Mouse (Mus musculus) limb, embryonic 12.5 days (tissue): ENCODE measurements around the gene Echdc2. TPM values are rescaled to one million over a fixed set of nuclear protein-coding genes. Genes with fewer than 3 reads are reported as not detected.
"Not testable (repeated sequence)": the region's sequence is repeated elsewhere in the genome, so short reads cannot be mapped to it uniquely, and the experiment has no call there.

Experiments used
- ATAC-seq: fragments of 200-750 bp; cut with Nextera tagmentation; 2 replicates; pipeline ENCODE4 v1.8.0; 2017; ENCODE audit warnings: low read depth, moderate TSS enrichment; ENCODE audit not compliant: insufficient number of reproducible peaks, insufficient read depth, low FRiP score, low TSS enrichment
- H3K27ac ChIP-seq: fragments of 300-500 bp; sonication (generic); 2 replicates; pipeline ENCODE4 v1.5.1; 2016; ENCODE audit warnings: mild to moderate bottlenecking, moderate library complexity
- H3K27me3 ChIP-seq: fragments of 300-500 bp; sonication (generic); 2 replicates; pipeline ENCODE4 v1.6.1; 2016; ENCODE audit warnings: mild to moderate bottlenecking, moderate library complexity
- H3K36me3 ChIP-seq: fragments of 300-500 bp; sonication (generic); 2 replicates; pipeline ENCODE4 v1.6.1; 2016; ENCODE audit warnings: mild to moderate bottlenecking, moderate library complexity
- H3K4me1 ChIP-seq: fragments of 300-500 bp; sonication (generic); replicated peaks from 2 replicates; pipeline ENCODE4 v1.6.1; 2016
- H3K4me2 ChIP-seq: fragments of 300-500 bp; sonication (generic); 2 replicates; pipeline ENCODE4 v1.6.1; 2016; ENCODE audit warnings: mild to moderate bottlenecking, moderate library complexity
- H3K4me3 ChIP-seq: fragments of 300-500 bp; sonication (generic); replicated peaks from 2 replicates; pipeline ENCODE4 v1.5.1; 2016; ENCODE audit warnings: mild to moderate bottlenecking
- H3K9ac ChIP-seq: fragments of 300-500 bp; sonication (generic); replicated peaks from 2 replicates; pipeline ENCODE4 v1.6.1; 2016; ENCODE audit warnings: mild to moderate bottlenecking, moderate library complexity
- H3K9me3 ChIP-seq: fragments of 300-500 bp; sonication (generic); 2 replicates; pipeline ENCODE4 v1.6.1; 2016; ENCODE audit warnings: mild to moderate bottlenecking, moderate library complexity
- WGBS: fragments of 180-500 bp; shearing (Covaris S2); methylation state at CpG from one replicate; pipeline ENCODE4 v1.1.7; 2016; 5-methylcytosine and 5-hydroxymethylcytosine counted together
- polyA plus RNA-seq: library from polyadenylated mRNA; unstranded; fragments of >200 nt; fragmentation: Nextera tagmentation; extraction: Ambion mirVana; gene quantifications from 2 replicates; pipeline ENCODE4 v1.2.1, GENCODE M21; 2016

Echdc2 gene
- polyA plus RNA-seq: 40.0 and 41.1 TPM in 2 replicates

- Histone ChIP-seq H3K9me3 (no peaks in the 10 kb centered on the region), H3K4me3 (peak within 1 kb of the TSS; percentile 68), H3K4me1 (no peaks in the 10 kb centered on the region), H3K27ac (no peak within 1 kb of the TSS), H3K36me3 (peaks cover 10% of the 10 kb centered on the region; the same call in 1 of the 2 replicates), H3K4me2 (peak within 1 kb of the TSS; percentile 91), H3K9ac (peak within 1 kb of the TSS; percentile 80), H3K27me3 (0 out of 2 replicates have a peak, but pooled peaks cover 5% of the 10 kb centered on the region)
- ATAC-seq: 0 out of 2 replicates have a peak, but pooled peaks have one; percentile 66
- WGBS: 2% methylated on average over 43 of the region's 43 CpGs
Measured at GRCm38 (mm10) chr4:108165152-108165895, at the start of gene Echdc2. Gene Echdc2 (plus strand): TSS chr4:108165437.

- Histone ChIP-seq H3K36me3 (0 out of 2 replicates have a peak, but pooled peaks cover 4% of the 10 kb centered on the region), H3K4me2 (no peak overlapping the region), H3K27me3 (no peaks in the 10 kb centered on the region), H3K9me3 (no peaks in the 10 kb centered on the region), H3K27ac (no peak overlapping the region), H3K4me3 (no peak overlapping the region), H3K4me1 (no peaks in the 10 kb centered on the region), H3K9ac (no peak overlapping the region)
- ATAC-seq: no peak
- 91% methylated on average over 2 of the region's 2 CpGs for WGBS
Measured at GRCm38 (mm10) chr4:108116466-108116865, 48.8 kb upstream of the Echdc2 start.

GRCm38 (mm10) chr4:108117488-108117887 is 47.7 kb upstream of the Echdc2 start:
- H3K9me3 ChIP-seq: no peaks in the 10 kb centered on the region
- no peaks in the 10 kb centered on the region for H3K4me1 ChIP-seq
- H3K27ac ChIP-seq: no peak overlapping the region
- H3K36me3 ChIP-seq: no peaks in the 10 kb centered on the region
- ATAC-seq: no peak
- H3K27me3 ChIP-seq: no peaks in the 10 kb centered on the region
- 90% methylated on average over 8 of the region's 8 CpGs for WGBS
- H3K9ac ChIP-seq: no peak overlapping the region
- H3K4me3 ChIP-seq: peak overlapping the region; percentile 56; the same call in 1 of the 2 replicates
- no peak overlapping the region; the same call in 1 of the 2 replicates for H3K4me2 ChIP-seq

- WGBS: 14% methylated on average over 45 of the region's 45 CpGs
- Histone ChIP-seq H3K4me2 (peak overlapping the region; percentile 56), H3K27ac (peak overlapping the region; percentile 68; the same call in 1 of the 2 replicates)
Measured at GRCm38 (mm10) chr4:108117924-108118876, 47.0 kb upstream of the Echdc2 start.

DNA sequence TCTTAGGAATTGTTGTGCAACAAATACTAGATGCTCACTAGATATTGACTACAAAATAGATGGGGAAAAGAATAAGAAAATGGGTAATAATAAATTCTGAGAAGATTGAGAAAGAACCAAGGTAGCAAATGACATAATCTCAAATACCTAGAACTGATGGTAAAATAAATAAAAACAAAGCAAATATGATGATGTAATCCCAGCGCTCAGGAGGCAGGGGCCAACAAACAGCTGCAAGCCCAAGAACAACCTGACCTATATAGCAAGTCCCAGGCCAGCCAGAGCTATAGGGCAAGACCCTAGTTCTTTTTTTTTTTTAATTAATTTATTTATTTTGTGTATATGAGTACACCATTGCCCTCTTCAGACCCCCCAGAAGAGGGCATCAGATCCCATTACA is 41.1 kb upstream of the Echdc2 start:
- Histone ChIP-seq H3K9me3 (peaks cover 7% of the 10 kb centered on the region; the same call in 1 of the 2 replicates), H3K4me2 (no peak overlapping the region), H3K27me3 (no peaks in the 10 kb centered on the region), H3K9ac (no peak overlapping the region), H3K4me3 (no peak overlapping the region), H3K4me1 (0 out of 2 replicates have a peak, but pooled peaks cover 5% of the 10 kb centered on the region), H3K36me3 (no peaks in the 10 kb centered on the region), H3K27ac (no peak overlapping the region)
- no peak for ATAC-seq
- WGBS: 86% methylated on average over 1 of the region's 1 CpGs

More at GRCm38 (mm10) chr4:108117924-108118876, 47.0 kb upstream of the Echdc2 start:
- peak; percentile 96 for ATAC-seq
- H3K9ac ChIP-seq: peak overlapping the region; percentile 50
- peak overlapping the region; percentile 56 for H3K4me3 ChIP-seq
- no peaks in the 10 kb centered on the region for H3K36me3 ChIP-seq
- H3K4me1 ChIP-seq: no peaks in the 10 kb centered on the region
- H3K27me3 ChIP-seq: no peaks in the 10 kb centered on the region
- H3K9me3 ChIP-seq: no peaks in the 10 kb centered on the region

DNA sequence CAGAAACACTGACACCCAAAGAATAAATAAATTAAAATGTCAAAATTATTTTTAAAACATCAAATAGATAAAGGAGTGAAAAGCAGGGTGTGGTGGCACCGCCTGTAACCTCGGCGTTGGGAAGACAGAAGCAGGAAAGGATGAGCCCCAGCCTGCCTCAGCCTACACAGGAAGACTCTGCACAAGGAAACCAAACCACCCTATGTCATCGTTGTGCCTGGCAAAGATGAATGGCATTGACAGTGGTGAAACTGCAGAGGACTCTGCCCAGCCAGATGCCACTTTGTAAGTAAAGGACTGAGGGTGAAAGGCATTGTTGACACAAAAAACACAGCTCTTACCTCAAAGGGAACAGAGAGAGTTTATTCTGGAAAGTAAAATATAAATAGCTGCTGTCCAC is 39.0 kb upstream of the Echdc2 start:
- Histone ChIP-seq H3K9ac (no peak overlapping the region), H3K9me3 (peaks cover 7% of the 10 kb centered on the region; the same call in 1 of the 2 replicates), H3K27ac (no peak overlapping the region), H3K4me2 (no peak overlapping the region), H3K4me1 (0 out of 2 replicates have a peak, but pooled peaks cover 5% of the 10 kb centered on the region), H3K4me3 (no peak overlapping the region), H3K27me3 (no peaks in the 10 kb centered on the region), H3K36me3 (no peaks in the 10 kb centered on the region)
- 85% methylated on average over 4 of the region's 4 CpGs for WGBS
- no peak for ATAC-seq

GRCm38 (mm10) chr4:108127516-108127915 is 37.7 kb upstream of the Echdc2 start:
- Histone ChIP-seq H3K27ac (no peak overlapping the region), H3K36me3 (no peaks in the 10 kb centered on the region), H3K4me1 (0 out of 2 replicates have a peak, but pooled peaks cover 5% of the 10 kb centered on the region), H3K27me3 (no peaks in the 10 kb centered on the region), H3K9ac (no peak overlapping the region), H3K4me2 (no peak overlapping the region), H3K9me3 (peaks cover 7% of the 10 kb centered on the region; the same call in 1 of the 2 replicates), H3K4me3 (no peak overlapping the region)
- WGBS: 88% methylated on average over 5 of the region's 5 CpGs
- ATAC-seq: no peak

GRCm38 (mm10) chr4:108128339-108128738 is 36.9 kb upstream of the Echdc2 start:
- no peak overlapping the region for H3K4me3 ChIP-seq
- no peak overlapping the region for H3K27ac ChIP-seq
- H3K9ac ChIP-seq: no peak overlapping the region
- H3K4me2 ChIP-seq: no peak overlapping the region
- H3K9me3 ChIP-seq: peaks cover 7% of the 10 kb centered on the region; the same call in 1 of the 2 replicates
- H3K36me3 ChIP-seq: no peaks in the 10 kb centered on the region
- 0 out of 2 replicates have a peak, but pooled peaks cover 5% of the 10 kb centered on the region for H3K4me1 ChIP-seq
- 90% methylated on average over 2 of the region's 2 CpGs for WGBS
- ATAC-seq: no peak
- H3K27me3 ChIP-seq: no peaks in the 10 kb centered on the region

DNA sequence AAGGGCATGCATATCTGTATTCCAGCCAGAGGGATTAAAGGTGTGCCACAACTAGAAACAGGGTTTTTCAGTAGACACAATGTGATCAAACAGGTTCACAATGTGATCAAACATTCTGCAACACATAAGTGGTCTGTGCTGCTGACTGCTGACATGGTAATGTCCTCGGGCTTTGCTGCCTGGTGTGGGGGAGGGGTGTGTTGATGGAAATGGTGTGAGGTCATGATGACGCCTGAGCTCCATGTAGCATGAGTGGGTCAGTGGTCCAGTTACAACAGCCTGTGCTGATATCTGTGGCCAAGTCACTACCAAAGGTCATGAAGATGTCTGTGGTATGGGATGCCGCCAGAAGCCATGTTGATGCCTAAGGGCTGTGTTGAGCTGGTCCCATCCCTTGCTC is 34.8 kb upstream of the Echdc2 start:
- H3K27me3 ChIP-seq: no peaks in the 10 kb centered on the region
- no peak overlapping the region for H3K4me3 ChIP-seq
- H3K4me1 ChIP-seq: 0 out of 2 replicates have a peak, but pooled peaks cover 5% of the 10 kb centered on the region
- no peak overlapping the region for H3K4me2 ChIP-seq
- H3K36me3 ChIP-seq: no peaks in the 10 kb centered on the region
- peaks cover 7% of the 10 kb centered on the region; the same call in 1 of the 2 replicates for H3K9me3 ChIP-seq
- no peak overlapping the region for H3K27ac ChIP-seq
- no peak overlapping the region for H3K9ac ChIP-seq
- 80% methylated on average over 3 of the region's 3 CpGs for WGBS
- no peak for ATAC-seq

GRCm38 (mm10) chr4:108136938-108137337 is 28.3 kb upstream of the Echdc2 start:
- Histone ChIP-seq H3K9ac (no peak overlapping the region), H3K4me3 (no peak overlapping the region), H3K36me3 (no peaks in the 10 kb centered on the region), H3K4me2 (no peak overlapping the region), H3K4me1 (no peaks in the 10 kb centered on the region), H3K9me3 (no peaks in the 10 kb centered on the region), H3K27me3 (no peaks in the 10 kb centered on the region), H3K27ac (no peak overlapping the region)
- WGBS: 86% methylated on average over 5 of the region's 5 CpGs
- no peak for ATAC-seq

GRCm38 (mm10) chr4:108143178-108143577 is 22.1 kb upstream of the Echdc2 start:
- H3K9ac ChIP-seq, H3K4me3 ChIP-seq, H3K27me3 ChIP-seq, H3K9me3 ChIP-seq, H3K27ac ChIP-seq, H3K36me3 ChIP-seq, ATAC-seq, H3K4me2 ChIP-seq, H3K4me1 ChIP-seq: not testable (repeated sequence)
- 80% methylated on average over 2 of the region's 2 CpGs for WGBS
